Mouse (Mus musculus) stomach, postnatal 0 days (tissue): ENCODE measurements around the gene Arhgef33. TPM values are rescaled to one million over a fixed set of nuclear protein-coding genes. Genes with fewer than 3 reads are reported as not detected.

ENCODE experiments used
- ATAC-seq: fragments of 200-750 bp; cut with Nextera tagmentation; 2 replicates; pipeline ENCODE4 v1.8.0; 2017; ENCODE audit not compliant: low FRiP score, low TSS enrichment
- DNase-seq: peaks from one replicate; pipeline ENCODE4 v3.0.0-alpha.2; 2016; ENCODE audit warnings: low spot score
- H3K27ac ChIP-seq: fragments of 300-500 bp; sonication (generic); replicated peaks from 2 replicates; pipeline ENCODE4 v1.5.1; 2014; ENCODE audit warnings: mild to moderate bottlenecking, control low read depth
- H3K27me3 ChIP-seq: fragments of 300-500 bp; sonication (generic); 2 replicates; pipeline ENCODE4 v1.6.1; 2014; ENCODE audit warnings: low read length; ENCODE audit not compliant: control insufficient read depth, insufficient read depth
- H3K36me3 ChIP-seq: fragments of 300-500 bp; sonication (generic); 2 replicates; pipeline ENCODE4 v1.6.1; 2014; ENCODE audit warnings: low read length, mixed read lengths; ENCODE audit not compliant: control insufficient read depth, insufficient read depth
- H3K4me1 ChIP-seq: fragments of 300-500 bp; sonication (generic); replicated peaks from 2 replicates; pipeline ENCODE4 v1.6.1; 2014; ENCODE audit warnings: antibody characterized with exemption; ENCODE audit not compliant: control insufficient read depth, insufficient read depth
- H3K4me2 ChIP-seq: fragments of 300-500 bp; sonication (generic); replicated peaks from 2 replicates; pipeline ENCODE4 v1.6.1; 2014; ENCODE audit warnings: low read depth, mild to moderate bottlenecking, control low read depth, moderate library complexity
- H3K4me3 ChIP-seq: fragments of 300-500 bp; sonication (generic); 2 replicates; pipeline ENCODE4 v1.5.1; 2014; ENCODE audit warnings: low read depth, low read length, control low read depth
- H3K9ac ChIP-seq: fragments of 300-500 bp; sonication (generic); 2 replicates; pipeline ENCODE4 v1.6.1; 2014; ENCODE audit warnings: mild to moderate bottlenecking, low read length, control low read depth, mixed read lengths
- H3K9me3 ChIP-seq: fragments of 300-500 bp; sonication (generic); 2 replicates; pipeline ENCODE4 v1.6.1; 2016; ENCODE audit warnings: low read length; ENCODE audit not compliant: control insufficient read depth
- CTCF ChIP-seq: IDR thresholded peaks from 2 replicates; pipeline ENCODE4 v1.5.1; 2016; ENCODE audit warnings: antibody characterized with exemption, low read depth, mild to moderate bottlenecking, moderate library complexity
- EP300 ChIP-seq: optimal IDR thresholded peaks from 2 replicates; pipeline ENCODE3; 2016; ENCODE audit warnings: antibody characterized with exemption
- WGBS: fragments of 180-500 bp; shearing (Covaris S2); extraction: QIAGEN DNeasy Blood & Tissue Kit; methylation state at CpG from one replicate; pipeline ENCODE4 v1.1.7; 2014; 5-methylcytosine and 5-hydroxymethylcytosine counted together
- polyA plus RNA-seq: library from polyadenylated mRNA; unstranded; fragments of >200 nt; fragmentation: Nextera tagmentation; extraction: Ambion mirVana; gene quantifications from 2 replicates; pipeline ENCODE4 v1.2.1, GENCODE M21; 2015

Arhgef33 gene
- polyA plus RNA-seq, 1 experiment from 2014 or later = 1.4 TPM

DNA sequence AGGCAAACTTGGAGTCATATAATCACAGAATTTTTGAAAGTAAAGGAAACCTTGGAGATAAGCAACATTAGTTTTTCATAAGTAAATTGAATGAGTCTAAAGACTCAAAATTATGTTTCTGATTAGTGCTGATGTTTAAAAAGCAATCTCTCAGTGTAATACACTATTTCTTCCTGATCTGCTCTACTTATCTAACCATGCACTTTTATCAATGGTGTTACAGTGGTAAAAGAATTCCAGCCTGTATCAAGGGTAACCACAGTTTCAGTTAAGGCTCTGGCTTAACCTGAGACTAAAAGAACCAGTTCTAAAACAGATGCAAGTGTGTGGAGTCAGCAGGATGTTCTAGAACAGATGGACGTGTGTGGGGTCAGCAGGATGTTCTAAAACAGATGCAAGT is 113.8 kb downstream of the Arhgef33 start:
- Histone ChIP-seq H3K27ac (no peak overlapping the region), H3K4me3 (no peak overlapping the region), H3K36me3 (peaks cover 10% of the 10 kb centered on the region), H3K4me1 (no peaks in the 10 kb centered on the region), H3K9me3 (no peaks in the 10 kb centered on the region), H3K27me3 (no peaks in the 10 kb centered on the region), H3K9ac (no peak overlapping the region), H3K4me2 (no peak overlapping the region)
- DNase-seq (no peak), ATAC-seq (no peak)
- WGBS = 89% methylated on average over 1 of the region's 1 CpGs
- TF ChIP-seq CTCF (no peak), EP300 (no peak)

DNA sequence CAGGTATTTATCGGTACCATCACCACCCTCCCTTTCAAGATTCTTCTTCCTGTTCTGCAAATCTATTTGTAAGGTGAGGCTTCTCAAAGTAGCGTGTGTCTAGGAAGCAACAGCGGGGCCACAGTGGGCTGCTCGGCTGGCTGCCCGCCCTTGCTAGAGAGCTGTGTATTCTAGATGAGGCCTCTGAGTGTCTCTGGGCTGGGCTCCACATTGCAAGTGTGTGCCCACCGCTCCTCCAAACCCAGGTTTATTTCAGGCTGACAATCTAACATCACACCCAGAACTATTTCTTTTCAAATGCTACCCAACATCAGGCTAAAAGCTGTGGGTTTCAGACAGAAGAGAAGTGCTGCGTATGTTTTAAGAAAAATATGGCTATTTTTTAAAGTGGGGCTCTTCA is 119.0 kb downstream of the Arhgef33 start:
- H3K9me3 ChIP-seq = no peaks in the 10 kb centered on the region
- H3K27ac ChIP-seq = no peak overlapping the region
- TF ChIP-seq CTCF (no peak), EP300 (no peak)
- no peaks in the 10 kb centered on the region for H3K27me3 ChIP-seq
- H3K9ac ChIP-seq = no peak overlapping the region
- ATAC-seq (no peak), DNase-seq (no peak)
- WGBS = 87% methylated on average over 7 of the region's 7 CpGs
- no peak overlapping the region for H3K4me3 ChIP-seq
- peaks cover 3% of the 10 kb centered on the region; the same call in 1 of the 2 replicates for H3K36me3 ChIP-seq
- H3K4me1 ChIP-seq = no peaks in the 10 kb centered on the region
- H3K4me2 ChIP-seq = no peak overlapping the region

DNA sequence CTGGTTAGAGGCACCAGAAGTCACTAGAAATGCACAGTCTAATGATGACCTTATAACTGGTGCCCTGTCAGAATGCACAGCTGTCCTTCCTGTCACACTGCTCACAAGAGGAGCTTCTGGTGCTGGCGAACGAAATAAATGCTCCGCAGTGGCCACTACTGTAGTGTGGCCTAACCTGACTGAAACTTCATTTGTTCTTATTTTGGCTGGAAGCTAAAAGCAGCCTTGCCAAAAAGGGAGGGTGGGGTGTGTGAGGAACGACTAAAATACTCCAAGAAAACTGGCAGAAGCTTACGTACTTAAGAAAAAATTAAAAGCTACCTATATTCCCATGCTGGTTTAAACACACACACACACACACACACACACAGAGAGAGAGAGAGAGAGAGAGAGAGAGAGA is 119.7 kb downstream of the Arhgef33 start:
- Histone ChIP-seq H3K27ac (no peak overlapping the region), H3K4me3 (no peak overlapping the region), H3K9me3 (no peaks in the 10 kb centered on the region), H3K36me3 (peaks cover 3% of the 10 kb centered on the region; the same call in 1 of the 2 replicates), H3K4me1 (no peaks in the 10 kb centered on the region), H3K9ac (no peak overlapping the region), H3K4me2 (no peak overlapping the region), H3K27me3 (no peaks in the 10 kb centered on the region)
- TF ChIP-seq EP300 (no peak), CTCF (no peak)
- DNase-seq (no peak), ATAC-seq (no peak)
- 58% methylated on average over 5 of the region's 5 CpGs for WGBS

DNA sequence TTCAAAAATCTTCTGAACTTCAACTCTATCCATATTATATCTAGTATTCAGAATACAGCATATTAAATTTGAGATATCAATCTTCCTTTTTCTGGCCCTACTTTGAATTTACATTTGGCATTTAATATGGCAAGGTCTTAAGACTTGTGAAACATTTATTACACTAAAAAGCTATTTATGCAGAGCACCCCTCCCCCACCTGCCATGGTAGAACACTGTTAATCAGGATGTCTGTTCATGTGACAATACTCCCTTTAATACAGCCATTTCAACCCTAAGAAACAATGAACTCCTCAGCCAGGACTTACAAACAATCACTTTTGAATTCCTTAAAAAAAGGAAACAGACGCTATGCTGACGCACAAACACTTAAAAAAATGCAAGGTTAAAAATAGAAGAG is 120.8 kb downstream of the Arhgef33 start:
- ATAC-seq (no peak), DNase-seq (no peak)
- H3K27me3 ChIP-seq = no peaks in the 10 kb centered on the region
- 63% methylated on average over 2 of the region's 2 CpGs for WGBS
- TF ChIP-seq EP300 (no peak), CTCF (no peak)
- H3K36me3 ChIP-seq = no peaks in the 10 kb centered on the region
- no peak overlapping the region for H3K4me3 ChIP-seq
- no peak overlapping the region for H3K27ac ChIP-seq
- no peak overlapping the region for H3K9ac ChIP-seq
- H3K4me1 ChIP-seq = no peaks in the 10 kb centered on the region
- H3K9me3 ChIP-seq = no peaks in the 10 kb centered on the region
- H3K4me2 ChIP-seq = no peak overlapping the region

DNA sequence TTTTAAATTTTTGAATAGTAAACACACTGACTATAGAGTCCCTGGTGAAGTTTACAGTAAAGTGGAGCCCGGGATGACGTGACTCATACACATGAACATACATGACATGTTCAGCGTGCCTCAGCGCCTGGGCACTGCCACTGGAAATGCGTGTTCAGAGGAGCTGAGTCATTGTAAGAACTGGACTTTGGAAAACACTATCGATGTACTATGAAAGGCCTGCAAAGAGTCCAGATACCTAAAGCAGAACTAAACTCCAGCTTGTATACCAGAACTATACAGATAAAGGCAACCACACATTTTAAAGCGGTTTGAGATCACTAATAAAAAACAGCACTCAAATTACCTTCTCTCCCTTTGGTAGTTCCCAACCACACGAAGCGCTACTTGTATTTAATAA is 124.8 kb downstream of the Arhgef33 start:
- Histone ChIP-seq H3K36me3 (peaks cover 3% of the 10 kb centered on the region; the same call in 1 of the 2 replicates), H3K4me3 (no peak overlapping the region), H3K9me3 (no peaks in the 10 kb centered on the region), H3K27ac (no peak overlapping the region), H3K4me2 (no peak overlapping the region), H3K9ac (no peak overlapping the region), H3K4me1 (no peaks in the 10 kb centered on the region), H3K27me3 (no peaks in the 10 kb centered on the region)
- WGBS = 84% methylated on average over 9 of the region's 9 CpGs
- DNase-seq = no peak
- TF ChIP-seq EP300 (no peak), CTCF (no peak)
- ATAC-seq = no peak

DNA sequence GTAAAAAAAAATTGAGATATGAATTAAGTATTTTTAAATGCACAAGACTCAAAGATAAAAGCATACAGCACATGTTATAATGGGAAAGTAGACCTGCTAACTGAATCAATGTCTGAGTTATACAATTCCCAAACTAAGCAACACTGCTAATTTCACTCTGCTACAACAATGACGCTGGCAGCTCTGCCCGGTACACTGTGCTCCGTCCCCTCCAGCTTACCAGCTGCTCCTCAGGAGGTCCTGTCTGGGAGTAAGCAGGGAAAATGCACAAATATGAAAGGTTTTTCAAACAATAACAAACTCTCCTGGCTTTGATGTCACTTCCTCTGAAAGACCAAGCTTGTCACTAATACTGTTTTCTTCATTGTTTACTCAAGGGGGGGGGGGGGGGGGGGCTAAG is 127.2 kb downstream of the Arhgef33 start:
- no peak overlapping the region for H3K9ac ChIP-seq
- H3K36me3 ChIP-seq = peaks cover 7% of the 10 kb centered on the region
- H3K4me3 ChIP-seq = no peak overlapping the region
- H3K27ac ChIP-seq = no peak overlapping the region
- no peak for ATAC-seq
- no peaks in the 10 kb centered on the region for H3K4me1 ChIP-seq
- no peak for DNase-seq
- no peak overlapping the region for H3K4me2 ChIP-seq
- H3K27me3 ChIP-seq = no peaks in the 10 kb centered on the region
- 62% methylated on average over 3 of the region's 3 CpGs for WGBS
- TF ChIP-seq CTCF (no peak), EP300 (no peak)
- H3K9me3 ChIP-seq = no peaks in the 10 kb centered on the region
